Mouse (Mus musculus): ENCODE results near the gene Acox1.

Acox1 gene

GRCm38 (mm10) chr11:116167232-116167631 lies 31.6 kb downstream of the Acox1 start:
- DNase-seq = no peak

- DNase-seq = no peak
Measured at GRCm38 (mm10) chr11:116163002-116163401, 35.8 kb downstream of the Acox1 start.

GRCm38 (mm10) chr11:116162146-116162545 lies 36.7 kb downstream of the Acox1 start:
- DNase-seq = no peak

GRCm38 (mm10) chr11:116161312-116161711 lies 37.5 kb downstream of the Acox1 start:
- no peak for DNase-seq

- no peak for DNase-seq
Measured at GRCm38 (mm10) chr11:116150960-116151359, 47.9 kb downstream of the Acox1 start.

- DNase-seq = no peak
Measured at GRCm38 (mm10) chr11:116149341-116149740, 49.5 kb downstream of the Acox1 start.

GRCm38 (mm10) chr11:116148761-116149221 lies 50.1 kb downstream of the Acox1 start:
- DNase-seq = no peak

- peak; percentile 50 to 71 for DNase-seq
Measured at GRCm38 (mm10) chr11:116146294-116146985, 52.4 kb downstream of the Acox1 start.

- no peak for DNase-seq
Measured at GRCm38 (mm10) chr11:116145481-116146293, 53.2 kb downstream of the Acox1 start.

- no peak for DNase-seq
Measured at GRCm38 (mm10) chr11:116143468-116143867, 55.4 kb downstream of the Acox1 start.

- no peak for DNase-seq
Measured at GRCm38 (mm10) chr11:116142211-116142991, 56.4 kb downstream of the Acox1 start.

- peak; percentile 91 to 94 for DNase-seq
Measured at GRCm38 (mm10) chr11:116138468-116139138, 60.2 kb downstream of the Acox1 start, which contains the start of gene Mrpl38. Gene Mrpl38 (minus strand): TSS chr11:116138868.

GRCm38 (mm10) chr11:116138096-116138467 lies 60.8 kb downstream of the Acox1 start:
- DNase-seq = no peak

GRCm38 (mm10) chr11:116134171-116134570 lies 64.7 kb downstream of the Acox1 start:
- DNase-seq = no peak

- DNase-seq = no peak
Measured at GRCm38 (mm10) chr11:116133497-116133896, 65.3 kb downstream of the Acox1 start.

- peak in 1 of 2 experiments; percentile 56 for DNase-seq
Measured at GRCm38 (mm10) chr11:116132366-116133333, 66.2 kb downstream of the Acox1 start.

GRCm38 (mm10) chr11:116131349-116132170 lies 67.3 kb downstream of the Acox1 start:
- peak in 1 of 2 experiments; percentile 23 for DNase-seq

GRCm38 (mm10) chr11:116130488-116131205 lies 68.2 kb downstream of the Acox1 start, which contains the start of gene Trim65:
Gene Trim65 (minus strand): TSS chr11:116131128.
- DNase-seq = peak; percentile 93 to 94

GRCm38 (mm10) chr11:116129993-116130487 lies 68.8 kb downstream of the Acox1 start:
- DNase-seq = peak in 1 of 2 experiments; percentile 25
